Mouse (Mus musculus) forebrain, embryonic 10.5 days (tissue): ENCODE results near the gene Golga4. TPM values are rescaled to one million over a fixed set of nuclear protein-coding genes. Genes with fewer than 3 reads are reported as not detected.
A peak's percentile ranks its signal among the peaks of the same experiment; 100 is the strongest.

Experiments
- DNase-seq: peaks from one replicate; pipeline ENCODE4 v3.0.0-alpha.2; 2017; ENCODE audit warnings: low spot score; ENCODE audit errors: extremely low spot score
- H3K27ac ChIP-seq: fragments of 300-500 bp; sonication (generic); 2 replicates; pipeline ENCODE4 v1.5.1; 2016; ENCODE audit warnings: mild to moderate bottlenecking
- H3K27me3 ChIP-seq: fragments of 300-500 bp; sonication (generic); 2 replicates; pipeline ENCODE4 v1.6.1; 2016; ENCODE audit warnings: mild to moderate bottlenecking; ENCODE audit not compliant: poor library complexity, severe bottlenecking
- H3K36me3 ChIP-seq: fragments of 300-500 bp; sonication (generic); replicated peaks from 2 replicates; pipeline ENCODE4 v1.6.1; 2016; ENCODE audit warnings: mild to moderate bottlenecking, moderate library complexity
- H3K4me1 ChIP-seq: fragments of 300-500 bp; sonication (generic); 2 replicates; pipeline ENCODE4 v1.6.1; 2016
- H3K4me3 ChIP-seq: fragments of 300-500 bp; sonication (generic); 2 replicates; pipeline ENCODE4 v1.5.1; 2016; ENCODE audit warnings: mild to moderate bottlenecking, moderate library complexity
- H3K9me3 ChIP-seq: fragments of 300-500 bp; sonication (generic); 2 replicates; pipeline ENCODE4 v1.6.1; 2016; ENCODE audit warnings: mild to moderate bottlenecking, moderate library complexity
- WGBS: fragments of 180-500 bp; shearing (Covaris S2); methylation state at CpG from one replicate; pipeline ENCODE4 v1.1.7; 2016; 5-methylcytosine and 5-hydroxymethylcytosine counted together
- polyA plus RNA-seq: library from polyadenylated mRNA; unstranded; fragments of >200 nt; fragmentation: Nextera tagmentation; extraction: Ambion mirVana; gene quantifications from 2 replicates; pipeline ENCODE4 v1.2.1, GENCODE M21; 2016

The Golga4 gene
- polyA plus RNA-seq, 1 experiment from 2014 or later = 42.1 TPM

GRCm38 (mm10) chr9:118478839-118479507 is 27.1 kb upstream of the Golga4 start:
- peak; percentile 44 for DNase-seq
- H3K9me3 ChIP-seq = no peaks in the 10 kb centered on the region
- H3K36me3 ChIP-seq = no peaks in the 10 kb centered on the region
- H3K27ac ChIP-seq = peak overlapping the region; percentile 53
- H3K4me3 ChIP-seq = peak overlapping the region; percentile 46
- under 1% methylated on average over 79 of the region's 87 CpGs for WGBS
- peaks cover 36% of the 10 kb centered on the region for H3K4me1 ChIP-seq
- peaks cover 100% of the 10 kb centered on the region for H3K27me3 ChIP-seq

DNA sequence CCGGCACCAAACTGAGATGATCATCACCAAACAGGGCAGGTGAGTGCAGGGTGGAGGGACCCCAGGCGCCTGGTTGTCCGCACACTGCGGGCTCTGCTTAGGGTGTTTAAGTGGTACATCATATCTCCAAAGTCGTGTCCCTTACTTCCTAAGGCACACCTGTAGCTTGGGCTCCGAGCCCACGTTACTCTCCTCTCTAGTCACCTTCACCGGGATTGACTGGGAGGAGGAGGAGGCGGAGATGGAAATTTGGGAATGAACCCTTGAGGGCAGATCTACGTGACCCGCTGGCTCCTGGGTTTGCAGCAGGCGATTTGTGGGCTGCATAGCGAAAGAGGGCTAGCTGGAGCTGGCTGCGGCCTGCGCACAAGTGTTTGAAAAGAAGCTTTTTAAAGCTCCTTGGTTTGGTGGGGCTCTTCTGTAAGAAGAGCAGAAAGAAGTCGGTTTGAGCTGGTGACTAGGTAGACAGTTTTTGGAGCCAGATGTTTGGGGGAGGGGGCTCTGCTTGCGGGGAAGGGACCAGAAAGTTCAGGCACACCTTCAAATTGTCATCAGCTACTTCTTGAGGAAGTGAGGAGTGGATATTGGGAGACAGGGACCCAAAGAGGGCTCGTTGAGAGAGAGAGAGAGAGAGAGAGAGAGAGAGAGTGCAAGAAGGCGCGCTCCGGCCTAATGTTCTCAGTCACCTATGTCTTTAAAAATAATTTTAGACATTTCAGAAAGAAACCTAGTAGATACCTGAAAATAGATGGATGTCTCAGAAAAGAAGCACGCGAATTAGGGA is 26.4 kb upstream of the Golga4 start:
- Histone ChIP-seq H3K27ac (peak overlapping the region; percentile 53), H3K4me1 (peaks cover 36% of the 10 kb centered on the region), H3K9me3 (no peaks in the 10 kb centered on the region), H3K36me3 (no peaks in the 10 kb centered on the region), H3K27me3 (peaks cover 100% of the 10 kb centered on the region), H3K4me3 (peak overlapping the region; percentile 46)
- 2% methylated on average over 23 of the region's 23 CpGs for whole genome bisulfite sequencing
- peak; percentile 49 for DNase-seq

- H3K36me3 ChIP-seq = no peaks in the 10 kb centered on the region
- WGBS = 3% methylated on average over 14 of the region's 14 CpGs
- H3K4me3 ChIP-seq = peak overlapping the region; percentile 46
- peaks cover 100% of the 10 kb centered on the region for H3K27me3 ChIP-seq
- H3K4me1 ChIP-seq = peaks cover 36% of the 10 kb centered on the region
- H3K27ac ChIP-seq = no peak overlapping the region
- DNase-seq = no peak
- no peaks in the 10 kb centered on the region for H3K9me3 ChIP-seq
These were observed 25.8 kb upstream of the Golga4 start for GRCm38 (mm10) chr9:118480292-118480690.

- Histone ChIP-seq H3K9me3 (no peaks in the 10 kb centered on the region), H3K4me3 (no peak overlapping the region), H3K4me1 (peaks cover 38% of the 10 kb centered on the region), H3K27me3 (peaks cover 100% of the 10 kb centered on the region), H3K36me3 (no peaks in the 10 kb centered on the region), H3K27ac (no peak overlapping the region)
- no peak for DNase-seq
- 73% methylated on average over 10 of the region's 10 CpGs for WGBS
These were observed 23.9 kb upstream of the Golga4 start for GRCm38 (mm10) chr9:118482210-118482609.

GRCm38 (mm10) chr9:118486361-118487095 is 19.5 kb upstream of the Golga4 start:
- Histone ChIP-seq H3K4me1 (peaks cover 42% of the 10 kb centered on the region), H3K27me3 (peaks cover 96% of the 10 kb centered on the region), H3K4me3 (peak overlapping the region; percentile 48), H3K27ac (no peak overlapping the region), H3K9me3 (no peaks in the 10 kb centered on the region), H3K36me3 (no peaks in the 10 kb centered on the region)
- peak; percentile 55 for DNase-seq
- WGBS = under 1% methylated on average over 32 of the region's 32 CpGs

- Histone ChIP-seq H3K4me3 (peak overlapping the region; percentile 48), H3K4me1 (peaks cover 42% of the 10 kb centered on the region), H3K27me3 (peaks cover 95% of the 10 kb centered on the region), H3K36me3 (no peaks in the 10 kb centered on the region), H3K27ac (no peak overlapping the region), H3K9me3 (no peaks in the 10 kb centered on the region)
- under 1% methylated on average over 9 of the region's 9 CpGs for WGBS
- DNase-seq = no peak
These were observed 19.0 kb upstream of the Golga4 start for GRCm38 (mm10) chr9:118487096-118487395.

- Histone ChIP-seq H3K36me3 (no peaks in the 10 kb centered on the region), H3K27me3 (peaks cover 89% of the 10 kb centered on the region), H3K9me3 (no peaks in the 10 kb centered on the region), H3K4me1 (peaks cover 42% of the 10 kb centered on the region), H3K4me3 (peak overlapping the region; percentile 48), H3K27ac (no peak overlapping the region)
- under 1% methylated on average over 22 of the region's 22 CpGs for WGBS
- no peak for DNase-seq
These were observed 18.4 kb upstream of the Golga4 start for GRCm38 (mm10) chr9:118487636-118488035.

GRCm38 (mm10) chr9:118488138-118488895 is 17.8 kb upstream of the Golga4 start:
- H3K27me3 ChIP-seq = peaks cover 82% of the 10 kb centered on the region

GRCm38 (mm10) chr9:118488896-118489578 is 17.0 kb upstream of the Golga4 start:
- Histone ChIP-seq H3K36me3 (no peaks in the 10 kb centered on the region), H3K4me3 (peak overlapping the region; percentile 48), H3K27me3 (peaks cover 75% of the 10 kb centered on the region), H3K9me3 (peaks cover 1% of the 10 kb centered on the region; the same call in 1 of the 2 replicates), H3K27ac (no peak overlapping the region), H3K4me1 (peaks cover 42% of the 10 kb centered on the region)
- peak; percentile 48 for DNase-seq
- WGBS = 1% methylated on average over 20 of the region's 20 CpGs

More at GRCm38 (mm10) chr9:118488138-118488895, 17.8 kb upstream of the Golga4 start:
- WGBS = under 1% methylated on average over 28 of the region's 28 CpGs
- Histone ChIP-seq H3K27ac (peak overlapping the region; percentile 30; the same call in 1 of the 2 replicates), H3K4me3 (peak overlapping the region; percentile 48), H3K4me1 (peaks cover 42% of the 10 kb centered on the region), H3K9me3 (no peaks in the 10 kb centered on the region), H3K36me3 (no peaks in the 10 kb centered on the region)
- peak; percentile 72 for DNase-seq

- peaks cover 70% of the 10 kb centered on the region for H3K27me3 ChIP-seq
- WGBS = under 1% methylated on average over 16 of the region's 16 CpGs
- no peak overlapping the region for H3K27ac ChIP-seq
- H3K4me3 ChIP-seq = peak overlapping the region; percentile 48
- H3K36me3 ChIP-seq = no peaks in the 10 kb centered on the region
- DNase-seq = peak; percentile 86
- peaks cover 4% of the 10 kb centered on the region; the same call in 1 of the 2 replicates for H3K9me3 ChIP-seq
- H3K4me1 ChIP-seq = peaks cover 42% of the 10 kb centered on the region
These were observed 16.5 kb upstream of the Golga4 start for GRCm38 (mm10) chr9:118489579-118490019.

GRCm38 (mm10) chr9:118491195-118491594 is 14.9 kb upstream of the Golga4 start:
- no peak overlapping the region for H3K4me3 ChIP-seq
- no peaks in the 10 kb centered on the region for H3K36me3 ChIP-seq
- H3K27ac ChIP-seq = no peak overlapping the region
- WGBS = 90% methylated on average over 4 of the region's 4 CpGs
- peaks cover 39% of the 10 kb centered on the region for H3K4me1 ChIP-seq
- H3K9me3 ChIP-seq = peaks cover 4% of the 10 kb centered on the region; the same call in 1 of the 2 replicates
- no peak for DNase-seq
- peaks cover 54% of the 10 kb centered on the region for H3K27me3 ChIP-seq
